Mouse (Mus musculus) embryonic facial prominence, embryonic 11.5 days (tissue): ENCODE results near the gene Tnnt2. TPM values are rescaled to one million over a fixed set of nuclear protein-coding genes. Genes with fewer than 3 reads are reported as not detected.

Experiments
- ATAC-seq: fragments of 200-750 bp; cut with Nextera tagmentation; replicated peaks from 2 replicates; pipeline ENCODE4 v1.8.0; 2017; ENCODE audit warnings: low read depth; ENCODE audit not compliant: insufficient number of reproducible peaks, low FRiP score, low TSS enrichment
- DNase-seq: peaks from one replicate; pipeline ENCODE4 v3.0.0-alpha.2; 2015; ENCODE audit warnings: low spot score
- H3K27ac ChIP-seq: fragments of 300-500 bp; sonication (generic); replicated peaks from 2 replicates; pipeline ENCODE4 v1.5.1; 2014; ENCODE audit warnings: mild to moderate bottlenecking, low read depth, low read length, control low read depth
- H3K27me3 ChIP-seq: fragments of 300-500 bp; sonication (generic); 2 replicates; pipeline ENCODE4 v1.6.1; 2014; ENCODE audit warnings: mild to moderate bottlenecking, low read length, moderate library complexity, mixed read lengths; ENCODE audit not compliant: control insufficient read depth, insufficient read depth
- H3K36me3 ChIP-seq: fragments of 300-500 bp; sonication (generic); replicated peaks from 2 replicates; pipeline ENCODE4 v1.6.1; 2014; ENCODE audit warnings: low read depth, mild to moderate bottlenecking, low read length, moderate library complexity, mixed read lengths; ENCODE audit not compliant: control insufficient read depth, insufficient read depth
- H3K4me1 ChIP-seq: fragments of 300-500 bp; sonication (generic); 2 replicates; pipeline ENCODE4 v1.6.1; 2014; ENCODE audit warnings: low read length, mixed read lengths; ENCODE audit not compliant: control insufficient read depth, insufficient read depth
- H3K4me2 ChIP-seq: fragments of 300-500 bp; sonication (generic); 2 replicates; pipeline ENCODE4 v1.6.1; 2014; ENCODE audit warnings: low read depth, mild to moderate bottlenecking, control low read depth, low read length, moderate library complexity
- H3K4me3 ChIP-seq: fragments of 300-500 bp; sonication (generic); 2 replicates; pipeline ENCODE4 v1.5.1; 2014; ENCODE audit warnings: low read depth, low read length, control low read depth
- H3K9ac ChIP-seq: fragments of 300-500 bp; sonication (generic); replicated peaks from 2 replicates; pipeline ENCODE4 v1.6.1; 2014; ENCODE audit warnings: mild to moderate bottlenecking, control low read depth, low read length
- H3K9me3 ChIP-seq: fragments of 300-500 bp; sonication (generic); replicated peaks from 2 replicates; pipeline ENCODE4 v1.6.1; 2016; ENCODE audit warnings: mild to moderate bottlenecking, low read length, inconsistent platforms, mixed read lengths; ENCODE audit not compliant: control insufficient read depth
- WGBS: fragments of 180-500 bp; shearing (Covaris S2); extraction: QIAGEN DNeasy Blood & Tissue Kit; methylation state at CpG from one replicate; pipeline ENCODE4 v1.1.7; 2014; 5-methylcytosine and 5-hydroxymethylcytosine counted together
- polyA plus RNA-seq: library from polyadenylated mRNA; unstranded; fragments of >200 nt; fragmentation: Nextera tagmentation; extraction: Ambion mirVana; gene quantifications from 2 replicates; pipeline ENCODE4 v1.2.1, GENCODE M21; 2014

Gene Tnnt2
- polyA plus RNA-seq, 1 experiment from 2014 or later, result 14.1 TPM

GRCm38 (mm10) chr1:135891424-135892216 lies 55.5 kb downstream of the Tnnt2 start:
- WGBS, result 72% methylated on average over 11 of the region's 11 CpGs
- no peaks in the 10 kb centered on the region for H3K27me3 ChIP-seq
- no peaks in the 10 kb centered on the region for H3K9me3 ChIP-seq
- no peak overlapping the region for H3K27ac ChIP-seq
- no peak overlapping the region for H3K4me3 ChIP-seq
- no peak overlapping the region for H3K4me2 ChIP-seq
- no peak for ATAC-seq
- no peak for DNase-seq
- H3K4me1 ChIP-seq, result no peaks in the 10 kb centered on the region
- H3K36me3 ChIP-seq, result no peaks in the 10 kb centered on the region
- H3K9ac ChIP-seq, result no peak overlapping the region

GRCm38 (mm10) chr1:135892233-135892632 lies 56.1 kb downstream of the Tnnt2 start:
- no peak for DNase-seq
- H3K4me3 ChIP-seq, result no peak overlapping the region
- no peaks in the 10 kb centered on the region for H3K36me3 ChIP-seq
- WGBS, result 77% methylated on average over 6 of the region's 6 CpGs
- H3K27ac ChIP-seq, result no peak overlapping the region
- no peak overlapping the region for H3K9ac ChIP-seq
- H3K27me3 ChIP-seq, result no peaks in the 10 kb centered on the region
- H3K4me1 ChIP-seq, result no peaks in the 10 kb centered on the region
- H3K4me2 ChIP-seq, result no peak overlapping the region
- no peaks in the 10 kb centered on the region for H3K9me3 ChIP-seq
- ATAC-seq, result no peak

GRCm38 (mm10) chr1:135892764-135893163 lies 56.6 kb downstream of the Tnnt2 start:
- H3K4me3 ChIP-seq, result no peak overlapping the region
- no peaks in the 10 kb centered on the region for H3K27me3 ChIP-seq
- no peak for ATAC-seq
- no peaks in the 10 kb centered on the region for H3K4me1 ChIP-seq
- H3K36me3 ChIP-seq, result no peaks in the 10 kb centered on the region
- H3K9me3 ChIP-seq, result no peaks in the 10 kb centered on the region
- H3K27ac ChIP-seq, result no peak overlapping the region
- WGBS, result 78% methylated on average over 6 of the region's 6 CpGs
- H3K9ac ChIP-seq, result no peak overlapping the region
- no peak overlapping the region for H3K4me2 ChIP-seq
- no peak for DNase-seq

- no peak overlapping the region for H3K9ac ChIP-seq
- no peak for DNase-seq
- H3K36me3 ChIP-seq, result no peaks in the 10 kb centered on the region
- 94% methylated on average over 3 of the region's 3 CpGs for WGBS
- H3K27ac ChIP-seq, result no peak overlapping the region
- no peak overlapping the region for H3K4me3 ChIP-seq
- no peaks in the 10 kb centered on the region for H3K4me1 ChIP-seq
- no peak overlapping the region for H3K4me2 ChIP-seq
- no peak for ATAC-seq
- no peaks in the 10 kb centered on the region for H3K27me3 ChIP-seq
- H3K9me3 ChIP-seq, result no peaks in the 10 kb centered on the region
Observed at GRCm38 (mm10) chr1:135893377-135893776, 57.2 kb downstream of the Tnnt2 start.

- no peaks in the 10 kb centered on the region for H3K27me3 ChIP-seq
- H3K4me3 ChIP-seq, result no peak overlapping the region
- no peak for DNase-seq
- no peaks in the 10 kb centered on the region for H3K36me3 ChIP-seq
- WGBS, result 88% methylated on average over 4 of the region's 4 CpGs
- H3K4me2 ChIP-seq, result no peak overlapping the region
- no peaks in the 10 kb centered on the region for H3K9me3 ChIP-seq
- H3K9ac ChIP-seq, result no peak overlapping the region
- no peak overlapping the region for H3K27ac ChIP-seq
- ATAC-seq, result no peak
- H3K4me1 ChIP-seq, result no peaks in the 10 kb centered on the region
Observed at GRCm38 (mm10) chr1:135895367-135895766, 59.2 kb downstream of the Tnnt2 start.

- no peaks in the 10 kb centered on the region for H3K36me3 ChIP-seq
- no peak overlapping the region for H3K9ac ChIP-seq
- no peak overlapping the region for H3K4me2 ChIP-seq
- ATAC-seq, result no peak
- no peaks in the 10 kb centered on the region for H3K27me3 ChIP-seq
- H3K4me1 ChIP-seq, result no peaks in the 10 kb centered on the region
- no peak overlapping the region for H3K27ac ChIP-seq
- no peak overlapping the region for H3K4me3 ChIP-seq
- H3K9me3 ChIP-seq, result no peaks in the 10 kb centered on the region
- no peak for DNase-seq
- 86% methylated on average over 6 of the region's 6 CpGs for WGBS
Observed at GRCm38 (mm10) chr1:135899295-135899694, 63.1 kb downstream of the Tnnt2 start.

GRCm38 (mm10) chr1:135899991-135900515 lies 63.9 kb downstream of the Tnnt2 start:
- H3K9ac ChIP-seq, result no peak overlapping the region
- DNase-seq (no peak), ATAC-seq (no peak; the same call in 1 of the 2 replicates)
- H3K4me3 ChIP-seq, result no peak overlapping the region
- no peaks in the 10 kb centered on the region for H3K4me1 ChIP-seq
- no peak overlapping the region for H3K4me2 ChIP-seq
- H3K27ac ChIP-seq, result no peak overlapping the region
- no peaks in the 10 kb centered on the region for H3K36me3 ChIP-seq
- H3K27me3 ChIP-seq, result no peaks in the 10 kb centered on the region
- 60% methylated on average over 7 of the region's 7 CpGs for WGBS
- no peaks in the 10 kb centered on the region for H3K9me3 ChIP-seq
